Mouse (Mus musculus) kidney, postnatal 0 days (tissue): ENCODE results near the gene Acoxl. TPM values are rescaled to one million over a fixed set of nuclear protein-coding genes. Genes with fewer than 3 reads are reported as not detected.

Experiments
- ATAC-seq: fragments of 200-750 bp; cut with Nextera tagmentation; replicated peaks from 2 replicates; pipeline ENCODE4 v1.8.0; 2017; ENCODE audit warnings: low read depth, moderate number of reproducible peaks, moderate TSS enrichment, moderate library complexity; ENCODE audit not compliant: low FRiP score
- DNase-seq: peaks from one replicate; pipeline ENCODE4 v3.0.0-alpha.2; 2016; ENCODE audit warnings: low spot score
- H3K27ac ChIP-seq: fragments of 300-500 bp; sonication (generic); 2 replicates; pipeline ENCODE4 v1.5.1; 2014; ENCODE audit warnings: mild to moderate bottlenecking
- H3K27me3 ChIP-seq: fragments of 300-500 bp; sonication (generic); 2 replicates; pipeline ENCODE4 v1.6.1; 2014; ENCODE audit warnings: low read length, mixed read lengths; ENCODE audit not compliant: insufficient read depth
- H3K36me3 ChIP-seq: fragments of 300-500 bp; sonication (generic); 2 replicates; pipeline ENCODE4 v1.6.1; 2014; ENCODE audit warnings: low read length, mixed read lengths; ENCODE audit not compliant: insufficient read depth
- H3K4me1 ChIP-seq: fragments of 300-500 bp; sonication (generic); replicated peaks from 2 replicates; pipeline ENCODE4 v1.6.1; 2014; ENCODE audit warnings: antibody characterized with exemption, low read length, mixed read lengths; ENCODE audit not compliant: insufficient read depth
- H3K4me2 ChIP-seq: fragments of 300-500 bp; sonication (generic); 2 replicates; pipeline ENCODE4 v1.6.1; 2014; ENCODE audit warnings: mild to moderate bottlenecking, low read length, moderate library complexity, mixed read lengths
- H3K4me3 ChIP-seq: fragments of 300-500 bp; sonication (generic); replicated peaks from 2 replicates; pipeline ENCODE4 v1.5.1; 2014; ENCODE audit warnings: low read depth, low read length
- H3K9ac ChIP-seq: fragments of 300-500 bp; sonication (generic); 2 replicates; pipeline ENCODE4 v1.6.1; 2014; ENCODE audit warnings: low read depth, low read length
- H3K9me3 ChIP-seq: fragments of 300-500 bp; sonication (generic); replicated peaks from 2 replicates; pipeline ENCODE4 v1.6.1; 2016; ENCODE audit warnings: low read length, inconsistent platforms, mixed read lengths
- CTCF ChIP-seq: IDR thresholded peaks from 2 replicates; pipeline ENCODE4 v1.5.1; 2016; ENCODE audit warnings: antibody characterized with exemption, low read depth, mild to moderate bottlenecking, moderate library complexity
- WGBS: fragments of 180-500 bp; shearing (Covaris S2); extraction: QIAGEN DNeasy Blood & Tissue Kit; methylation state at CpG from one replicate; pipeline ENCODE4 v1.1.7; 2014; 5-methylcytosine and 5-hydroxymethylcytosine counted together
- polyA plus RNA-seq: library from polyadenylated mRNA; unstranded; fragments of >200 nt; fragmentation: Nextera tagmentation; extraction: Ambion mirVana; gene quantifications from 2 replicates; pipeline ENCODE4 v1.2.1, GENCODE M21; 2015

The Acoxl gene
- polyA plus RNA-seq, 1 experiment from 2014 or later: 0.61 TPM

- DNase-seq: peak; percentile 63
- Histone ChIP-seq H3K9me3 (no peaks in the 10 kb centered on the region), H3K36me3 (no peaks in the 10 kb centered on the region), H3K27ac (no peak overlapping the region), H3K4me2 (peak overlapping the region; percentile 35; the same call in 1 of the 2 replicates), H3K9ac (no peak overlapping the region), H3K27me3 (no peaks in the 10 kb centered on the region), H3K4me1 (peaks cover 16% of the 10 kb centered on the region), H3K4me3 (no peak overlapping the region)
- no peak for ATAC-seq
- 17% methylated on average over 14 of the region's 14 CpGs for WGBS
- no peak for TF ChIP-seq CTCF
These were observed 247.7 kb downstream of the Acoxl start for GRCm38 (mm10) chr2:128086301-128086886.

- no peaks in the 10 kb centered on the region for H3K27me3 ChIP-seq
- peaks cover 17% of the 10 kb centered on the region for H3K4me1 ChIP-seq
- H3K36me3 ChIP-seq: no peaks in the 10 kb centered on the region
- no peaks in the 10 kb centered on the region for H3K9me3 ChIP-seq
- no peak for TF ChIP-seq CTCF
- H3K9ac ChIP-seq: no peak overlapping the region
- DNase-seq: no peak
- H3K27ac ChIP-seq: no peak overlapping the region
- no peak overlapping the region for H3K4me3 ChIP-seq
- H3K4me2 ChIP-seq: no peak overlapping the region
- ATAC-seq: no peak
- 43% methylated on average over 7 of the region's 7 CpGs for WGBS
These were observed 248.4 kb downstream of the Acoxl start for GRCm38 (mm10) chr2:128086996-128087526.

GRCm38 (mm10) chr2:128087798-128088545 is 249.3 kb downstream of the Acoxl start:
- Histone ChIP-seq H3K4me1 (peaks cover 22% of the 10 kb centered on the region), H3K4me3 (no peak overlapping the region), H3K27me3 (no peaks in the 10 kb centered on the region), H3K4me2 (no peak overlapping the region), H3K27ac (no peak overlapping the region), H3K9me3 (no peaks in the 10 kb centered on the region), H3K9ac (no peak overlapping the region), H3K36me3 (no peaks in the 10 kb centered on the region)
- no peak for DNase-seq
- WGBS: 77% methylated on average over 8 of the region's 8 CpGs
- no peak for ATAC-seq
- no peak for TF ChIP-seq CTCF

GRCm38 (mm10) chr2:128090283-128090885 is 251.7 kb downstream of the Acoxl start:
- DNase-seq (no peak), ATAC-seq (no peak)
- no peaks in the 10 kb centered on the region for H3K36me3 ChIP-seq
- peaks cover 34% of the 10 kb centered on the region for H3K4me1 ChIP-seq
- 90% methylated on average over 6 of the region's 6 CpGs for WGBS
- no peak for TF ChIP-seq CTCF
- no peaks in the 10 kb centered on the region for H3K27me3 ChIP-seq
- no peak overlapping the region for H3K27ac ChIP-seq
- no peaks in the 10 kb centered on the region for H3K9me3 ChIP-seq
- H3K4me3 ChIP-seq: no peak overlapping the region
- no peak overlapping the region for H3K4me2 ChIP-seq
- H3K9ac ChIP-seq: no peak overlapping the region

- no peaks in the 10 kb centered on the region for H3K9me3 ChIP-seq
- no peak overlapping the region for H3K9ac ChIP-seq
- no peak overlapping the region for H3K4me3 ChIP-seq
- peak overlapping the region; percentile 73 for H3K27ac ChIP-seq
- 62% methylated on average over 11 of the region's 11 CpGs for WGBS
- no peaks in the 10 kb centered on the region for H3K27me3 ChIP-seq
- no peaks in the 10 kb centered on the region for H3K36me3 ChIP-seq
- no peak for TF ChIP-seq CTCF
- H3K4me1 ChIP-seq: peaks cover 29% of the 10 kb centered on the region; the same call in 1 of the 2 replicates
- peak; percentile 80 for DNase-seq
- H3K4me2 ChIP-seq: no peak overlapping the region
- peak; percentile 81 for ATAC-seq
These were observed 253.0 kb downstream of the Acoxl start for GRCm38 (mm10) chr2:128091431-128092369.

GRCm38 (mm10) chr2:128092451-128092850 is 253.8 kb downstream of the Acoxl start:
- H3K9me3 ChIP-seq: no peaks in the 10 kb centered on the region
- ATAC-seq (no peak), DNase-seq (no peak)
- no peak overlapping the region for H3K4me2 ChIP-seq
- H3K4me3 ChIP-seq: no peak overlapping the region
- peak overlapping the region; percentile 73 for H3K27ac ChIP-seq
- H3K36me3 ChIP-seq: no peaks in the 10 kb centered on the region
- no peaks in the 10 kb centered on the region for H3K27me3 ChIP-seq
- no peak for TF ChIP-seq CTCF
- H3K4me1 ChIP-seq: peaks cover 26% of the 10 kb centered on the region; the same call in 1 of the 2 replicates
- 63% methylated on average over 2 of the region's 2 CpGs for WGBS
- no peak overlapping the region for H3K9ac ChIP-seq
